Mouse (Mus musculus): ENCODE data around the gene Bmf.

- no peak for TF ChIP-seq CTCF (IDR thresholded peaks at IDR 0.05)
- no peak for TF ChIP-seq EP300 (IDR thresholded peaks at IDR 0.05)
Measured at GRCm38 (mm10) chr2:118526545-118526944, 22.9 kb downstream of the Bmf start.
